Mouse (Mus musculus) embryonic facial prominence, embryonic 10.5 days (tissue): ENCODE data around the gene Gemin2. TPM values are rescaled to one million over a fixed set of nuclear protein-coding genes. Genes with fewer than 3 reads are reported as not detected.
"Not testable (repeated sequence)": the region's sequence is repeated elsewhere in the genome, so short reads cannot be mapped to it uniquely, and the experiment has no call there.

Experiments
- DNase-seq: peaks from one replicate; pipeline ENCODE4 v3.0.0-alpha.2; 2017; ENCODE audit warnings: low spot score
- H3K27ac ChIP-seq: fragments of 300-500 bp; sonication (generic); replicated peaks from 2 replicates; pipeline ENCODE4 v1.5.1; 2016; ENCODE audit warnings: mild to moderate bottlenecking
- H3K27me3 ChIP-seq: fragments of 300-500 bp; sonication (generic); replicated peaks from 2 replicates; pipeline ENCODE4 v1.6.1; 2016; ENCODE audit warnings: low read depth, mild to moderate bottlenecking; ENCODE audit not compliant: poor library complexity, severe bottlenecking
- H3K36me3 ChIP-seq: fragments of 300-500 bp; sonication (generic); replicated peaks from 2 replicates; pipeline ENCODE4 v1.6.1; 2016; ENCODE audit warnings: mild to moderate bottlenecking, moderate library complexity
- H3K4me1 ChIP-seq: fragments of 300-500 bp; sonication (generic); 2 replicates; pipeline ENCODE4 v1.6.1; 2016
- H3K4me3 ChIP-seq: fragments of 300-500 bp; sonication (generic); 2 replicates; pipeline ENCODE4 v1.5.1; 2016; ENCODE audit warnings: mild to moderate bottlenecking, moderate library complexity
- H3K9me3 ChIP-seq: fragments of 300-500 bp; sonication (generic); 2 replicates; pipeline ENCODE4 v1.6.1; 2016; ENCODE audit warnings: mild to moderate bottlenecking
- WGBS: fragments of 180-500 bp; shearing (Covaris S2); methylation state at CpG from one replicate; pipeline ENCODE4 v1.1.7; 2016; 5-methylcytosine and 5-hydroxymethylcytosine counted together
- polyA plus RNA-seq: library from polyadenylated mRNA; unstranded; fragments of >200 nt; fragmentation: Nextera tagmentation; extraction: Ambion mirVana; gene quantifications from 2 replicates; pipeline ENCODE4 v1.2.1, GENCODE M21; 2016

The Gemin2 gene
- polyA plus RNA-seq = 41.8 and 43.7 TPM in 2 replicates

GRCm38 (mm10) chr12:59013234-59013633 lies at the start of gene Gemin2:
Gene Gemin2 (plus strand): TSS chr12:59013393.
- Histone ChIP-seq H3K27ac (peak within 1 kb of the TSS; percentile 90), H3K4me3 (peak within 1 kb of the TSS; percentile 85), H3K4me1 (peaks cover 22% of the 10 kb centered on the region), H3K27me3 (no peaks in the 10 kb centered on the region), H3K9me3 (no peaks in the 10 kb centered on the region), H3K36me3 (peaks cover 39% of the 10 kb centered on the region)
- peak; percentile 93 for DNase-seq
- under 1% methylated on average over 28 of the region's 28 CpGs for WGBS

GRCm38 (mm10) chr12:58964583-58964982 lies 48.6 kb upstream of the Gemin2 start:
- no peaks in the 10 kb centered on the region for H3K4me1 ChIP-seq
- H3K9me3 ChIP-seq = no peaks in the 10 kb centered on the region
- DNase-seq = peak; percentile 23
- H3K27ac ChIP-seq = no peak overlapping the region
- 74% methylated on average over 4 of the region's 4 CpGs for WGBS
- no peak overlapping the region for H3K4me3 ChIP-seq
- H3K36me3 ChIP-seq = peaks cover 64% of the 10 kb centered on the region
- no peaks in the 10 kb centered on the region for H3K27me3 ChIP-seq

GRCm38 (mm10) chr12:58976966-58977365 lies 36.2 kb upstream of the Gemin2 start:
- no peak for DNase-seq
- no peaks in the 10 kb centered on the region for H3K9me3 ChIP-seq
- 75% methylated on average over 2 of the region's 2 CpGs for WGBS
- no peaks in the 10 kb centered on the region for H3K27me3 ChIP-seq
- H3K36me3 ChIP-seq = peaks cover 73% of the 10 kb centered on the region
- H3K4me1 ChIP-seq = no peaks in the 10 kb centered on the region
- H3K4me3 ChIP-seq = no peak overlapping the region
- H3K27ac ChIP-seq = no peak overlapping the region

- peaks cover 91% of the 10 kb centered on the region for H3K36me3 ChIP-seq
- H3K9me3 ChIP-seq, H3K4me3 ChIP-seq, DNase-seq, H3K27ac ChIP-seq, H3K27me3 ChIP-seq, H3K4me1 ChIP-seq: not testable (repeated sequence)
- WGBS = 78% methylated on average over 6 of the region's 6 CpGs
Measured at GRCm38 (mm10) chr12:58981178-58981661, 32.0 kb upstream of the Gemin2 start.

GRCm38 (mm10) chr12:58985766-58986165 lies 27.4 kb upstream of the Gemin2 start:
- H3K36me3 ChIP-seq = peaks cover 93% of the 10 kb centered on the region
- WGBS = 96% methylated on average over 3 of the region's 3 CpGs
- no peaks in the 10 kb centered on the region for H3K27me3 ChIP-seq
- H3K4me1 ChIP-seq = no peaks in the 10 kb centered on the region
- H3K9me3 ChIP-seq = no peaks in the 10 kb centered on the region
- H3K4me3 ChIP-seq = no peak overlapping the region
- DNase-seq = no peak
- H3K27ac ChIP-seq = no peak overlapping the region

GRCm38 (mm10) chr12:59010482-59010881 lies 2.7 kb upstream of the Gemin2 start:
- 79% methylated on average over 2 of the region's 2 CpGs for WGBS
- no peaks in the 10 kb centered on the region for H3K9me3 ChIP-seq
- peaks cover 25% of the 10 kb centered on the region for H3K4me1 ChIP-seq
- H3K27me3 ChIP-seq = no peaks in the 10 kb centered on the region
- DNase-seq = no peak
- no peak overlapping the region for H3K27ac ChIP-seq
- peak overlapping the region; percentile 85 for H3K4me3 ChIP-seq
- H3K36me3 ChIP-seq = peaks cover 31% of the 10 kb centered on the region

- H3K4me1 ChIP-seq = peaks cover 25% of the 10 kb centered on the region
- H3K9me3 ChIP-seq = no peaks in the 10 kb centered on the region
- H3K36me3 ChIP-seq = peaks cover 31% of the 10 kb centered on the region
- H3K4me3 ChIP-seq = peak overlapping the region; percentile 85
- under 1% methylated on average over 25 of the region's 25 CpGs for WGBS
- peak overlapping the region; percentile 90 for H3K27ac ChIP-seq
- H3K27me3 ChIP-seq = no peaks in the 10 kb centered on the region
- DNase-seq = no peak
Measured at GRCm38 (mm10) chr12:59011275-59011843, 1.8 kb upstream of the Gemin2 start.

GRCm38 (mm10) chr12:59011844-59012709 lies 1.1 kb upstream of the Gemin2 start, which contains the start of gene Sec23a:
Gene Sec23a (minus strand): TSS chr12:59012017.
- no peaks in the 10 kb centered on the region for H3K9me3 ChIP-seq
- H3K36me3 ChIP-seq = peaks cover 29% of the 10 kb centered on the region
- DNase-seq = peak; percentile 99
- H3K4me3 ChIP-seq = peak within 1 kb of the TSS; percentile 85
- 1% methylated on average over 48 of the region's 48 CpGs for WGBS
- H3K27ac ChIP-seq = peak within 1 kb of the TSS; percentile 90
- no peaks in the 10 kb centered on the region for H3K27me3 ChIP-seq
- H3K4me1 ChIP-seq = peaks cover 25% of the 10 kb centered on the region

- peak; percentile 11 for DNase-seq
- H3K27me3 ChIP-seq = no peaks in the 10 kb centered on the region
- peak overlapping the region; percentile 85 for H3K4me3 ChIP-seq
- no peaks in the 10 kb centered on the region for H3K9me3 ChIP-seq
- peak overlapping the region; percentile 90 for H3K27ac ChIP-seq
- peaks cover 24% of the 10 kb centered on the region for H3K4me1 ChIP-seq
- WGBS = 3% methylated on average over 7 of the region's 7 CpGs
- H3K36me3 ChIP-seq = peaks cover 34% of the 10 kb centered on the region
Measured at GRCm38 (mm10) chr12:59012710-59013091, 492 bp upstream of the Gemin2 start.

- Histone ChIP-seq H3K27me3 (no peaks in the 10 kb centered on the region), H3K4me1 (peaks cover 6% of the 10 kb centered on the region; the same call in 1 of the 2 replicates), H3K4me3 (no peak overlapping the region), H3K27ac (no peak overlapping the region), H3K36me3 (peaks cover 80% of the 10 kb centered on the region), H3K9me3 (no peaks in the 10 kb centered on the region)
- DNase-seq = no peak
- WGBS = 66% methylated on average over 8 of the region's 8 CpGs
Measured at GRCm38 (mm10) chr12:59017970-59018369, 4.8 kb downstream of the Gemin2 start.

GRCm38 (mm10) chr12:59019891-59020290 lies 6.7 kb downstream of the Gemin2 start:
- H3K4me3 ChIP-seq = no peak overlapping the region
- H3K4me1 ChIP-seq = no peaks in the 10 kb centered on the region
- H3K27me3 ChIP-seq = no peaks in the 10 kb centered on the region
- no peaks in the 10 kb centered on the region for H3K9me3 ChIP-seq
- no peak overlapping the region for H3K27ac ChIP-seq
- peaks cover 94% of the 10 kb centered on the region for H3K36me3 ChIP-seq
- no peak for DNase-seq
- 91% methylated on average over 2 of the region's 2 CpGs for WGBS

- H3K27me3 ChIP-seq = no peaks in the 10 kb centered on the region
- H3K27ac ChIP-seq = no peak overlapping the region
- 91% methylated on average over 4 of the region's 4 CpGs for whole genome bisulfite sequencing
- DNase-seq = no peak
- no peak overlapping the region for H3K4me3 ChIP-seq
- H3K36me3 ChIP-seq = peaks cover 96% of the 10 kb centered on the region
- H3K9me3 ChIP-seq = no peaks in the 10 kb centered on the region
- H3K4me1 ChIP-seq = no peaks in the 10 kb centered on the region
Measured at GRCm38 (mm10) chr12:59021306-59021705, 8.1 kb downstream of the Gemin2 start.

GRCm38 (mm10) chr12:59032101-59032500 lies 18.9 kb downstream of the Gemin2 start:
- 69% methylated on average over 5 of the region's 5 CpGs for WGBS
- Histone ChIP-seq H3K27me3 (no peaks in the 10 kb centered on the region), H3K36me3 (peaks cover 22% of the 10 kb centered on the region), H3K4me1 (no peaks in the 10 kb centered on the region), H3K27ac (no peak overlapping the region), H3K9me3 (no peaks in the 10 kb centered on the region), H3K4me3 (no peak overlapping the region)
- DNase-seq = no peak
